34 mouse cellular contexts compared by ENCODE assay signal in genomic region chr1:138298156-138298555, GRCm38 (mm10). TPM values are rescaled to one million over a fixed set of nuclear protein-coding genes. Genes with fewer than 3 reads are reported as not detected.
A peak's percentile ranks its signal among the peaks of the same experiment; 100 is the strongest.
DNase-seq lines count a peak whose midpoint lies in the region; TF ChIP-seq lines count a peak whose summit lies in the region.
"Had no signal": no experiment of that assay in that cellular context is flagged by ENCODE, and none has a peak within 500 bp of the region (broad histone marks: within the 10 kb centered on the region; RNA-seq: fewer than 3 reads in every experiment).

No protein-coding gene starts in this region.

- no peak overlapping the region for H3K4me3 ChIP-seq in spleen, adult 2 months (ENCODE audit: extremely low read depth, insufficient read depth, insufficient read length)
- H3K4me3 ChIP-seq: embryonic facial prominence, embryonic 10.5 days; embryonic facial prominence, embryonic 13.5 days; erythroblast, embryonic 14.5 days; forebrain, embryonic 12.5 days; forebrain, embryonic 15.5 days; heart, embryonic 12.5 days; heart, embryonic 15.5 days; hindbrain, embryonic 10.5 days; hindbrain, embryonic 13.5 days had no signal

- peaks cover 18% of the 10 kb centered on the region for H3K4me1 ChIP-seq in spleen, adult 2 months (ENCODE audit: control insufficient read depth, insufficient read depth, insufficient read length)
- H3K4me1 ChIP-seq: embryonic facial prominence, embryonic 13.5 days; forebrain, embryonic 12.5 days; forebrain, embryonic 15.5 days; heart, embryonic 12.5 days; heart, embryonic 15.5 days; hindbrain, embryonic 10.5 days; hindbrain, embryonic 13.5 days had no signal

- H3K27ac ChIP-seq in spleen, adult 2 months (ENCODE audit: insufficient read depth, low read length), result peak overlapping the region; percentile 40; the same call in 1 of the 2 replicates
- H3K27ac ChIP-seq: embryonic facial prominence, embryonic 10.5 days; embryonic facial prominence, embryonic 13.5 days; forebrain, embryonic 12.5 days; forebrain, embryonic 15.5 days; heart, embryonic 15.5 days; hindbrain, embryonic 10.5 days; hindbrain, embryonic 13.5 days had no signal

- no peak for TF ChIP-seq CTCF in spleen, adult 2 months (IDR thresholded peaks at IDR 0.05; ENCODE audit: extremely low read depth, insufficient read depth, insufficient read length, insufficient replicate concordance)

- DNase-seq in spleen, adult 2 months (ENCODE audit: low read depth in 1 of 2, low spot score in 2 of 2), result no peak
- DNase-seq in spleen, postnatal 10 days (ENCODE audit: low spot score in 2 of 2), result no peak
- DNase-seq in thymus, postnatal 14 days, result peak; percentile 23
- DNase-seq in thymus, postnatal 4 days, result no peak
- peak; percentile 59 for DNase-seq in naive thymus-derived CD4-positive, alpha-beta T cell, adult 2 months (ENCODE audit: low read depth)
- no peak for DNase-seq in right cerebral cortex, postnatal 14 days
- no peak for DNase-seq in lung, postnatal 10 days
- DNase-seq: adrenal gland, adult 8-10 months; adrenal gland, postnatal 25 days; B cell, adult 2 months; cerebellum, adult 11-12 months; cerebellum, adult 8-10 months; cerebellum, postnatal 10 days; cerebellum, postnatal 36 days; embryo, embryonic 11 days; gastrocnemius, postnatal 25 days; heart, adult 18-20 months; heart, postnatal 10 days; heart, postnatal 36 days had no signal

- H3K27me3 ChIP-seq in spleen, adult 2 months (ENCODE audit: control insufficient read depth, insufficient read depth, low read length), result no peaks in the 10 kb centered on the region
- H3K27me3 ChIP-seq: CH12.LX; embryonic facial prominence, embryonic 13.5 days; forebrain, embryonic 12.5 days; forebrain, embryonic 15.5 days; heart, embryonic 12.5 days; heart, embryonic 15.5 days; hindbrain, embryonic 13.5 days; Patski had no signal

- TF ChIP-seq POLR2A in spleen, adult 2 months (IDR thresholded peaks at IDR 0.05; ENCODE audit: low read depth, low read length), result no peak

- no peaks in the 10 kb centered on the region for H3K36me3 ChIP-seq in spleen, adult 2 months (ENCODE audit: control insufficient read depth, insufficient read depth, low read length)
- H3K36me3 ChIP-seq: embryonic facial prominence, embryonic 10.5 days; embryonic facial prominence, embryonic 13.5 days; forebrain, embryonic 12.5 days; forebrain, embryonic 15.5 days; G1E; heart, embryonic 12.5 days; heart, embryonic 15.5 days; hindbrain, embryonic 10.5 days; hindbrain, embryonic 13.5 days had no signal

- WGBS in spleen, adult 2 months, result 61% methylated on average over 2 of the region's 2 CpGs

RNA-seq across cellular contexts. Expression of gene Atp6v1g3, which starts 24.6 kb away (rescaled TPM):
- not detected in 2 replicates for polyA plus RNA-seq in spleen, adult 2 months (2012; rRNA removed)
- polyA plus RNA-seq: brain, embryonic 14.5 days; cortical plate, adult 2 months; embryonic facial prominence, embryonic 10.5 days; embryonic facial prominence, embryonic 13.5 days; erythroblast, embryonic 14.5 days; forebrain, embryonic 12.5 days; forebrain, embryonic 15.5 days; G1E; heart, embryonic 12.5 days; heart, embryonic 15.5 days; hindbrain, embryonic 10.5 days; hindbrain, embryonic 13.5 days; hindbrain, embryonic 16.5 days; Patski had no signal

Comparison
In these comparisons a context has a peak if more than half of its experiments do, and no peak if none do; other contexts are left out.
1. DNase-seq: peak in thymus, postnatal 14 days (single experiment) and naive thymus-derived CD4-positive, alpha-beta T cell, adult 2 months (single experiment); none in spleen, adult 2 months (0 of 2), spleen, postnatal 10 days (0 of 2), thymus, postnatal 4 days (single experiment), right cerebral cortex, postnatal 14 days (single experiment) and lung, postnatal 10 days (single experiment).